Mouse (Mus musculus) forebrain, embryonic 14.5 days (tissue): ENCODE measurements around the gene Camk1g. TPM values are rescaled to one million over a fixed set of nuclear protein-coding genes. Genes with fewer than 3 reads are reported as not detected.

Experiments used
- ATAC-seq: fragments of 200-750 bp; cut with Nextera tagmentation; 2 replicates; pipeline ENCODE4 v1.8.0; 2017; ENCODE audit warnings: mild to moderate bottlenecking, moderate library complexity
- DNase-seq: peaks from one replicate; pipeline ENCODE4 v3.0.0-alpha.2; 2015; ENCODE audit warnings: low spot score
- H3K27ac ChIP-seq: fragments of 300-500 bp; sonication (generic); 2 replicates; pipeline ENCODE4 v1.5.1; 2014; ENCODE audit warnings: low read depth, mild to moderate bottlenecking, control low read depth, low read length, moderate library complexity
- H3K27me3 ChIP-seq: fragments of 300-500 bp; sonication (generic); replicated peaks from 2 replicates; pipeline ENCODE4 v1.6.1; 2014; ENCODE audit warnings: low read length, control low read depth, mixed read lengths; ENCODE audit not compliant: control insufficient read depth, insufficient read depth
- H3K36me3 ChIP-seq: fragments of 300-500 bp; sonication (generic); 2 replicates; pipeline ENCODE4 v1.6.1; 2014; ENCODE audit warnings: low read length, control low read depth; ENCODE audit not compliant: control insufficient read depth, insufficient read depth
- H3K4me1 ChIP-seq: fragments of 300-500 bp; sonication (generic); 2 replicates; pipeline ENCODE4 v1.6.1; 2014; ENCODE audit warnings: antibody characterized with exemption, low read length, control low read depth; ENCODE audit not compliant: control insufficient read depth, insufficient read depth
- H3K4me2 ChIP-seq: fragments of 300-500 bp; sonication (generic); 2 replicates; pipeline ENCODE4 v1.6.1; 2014; ENCODE audit warnings: mild to moderate bottlenecking, control low read depth, low read length
- H3K4me3 ChIP-seq: fragments of 300-500 bp; sonication (generic); 2 replicates; pipeline ENCODE4 v1.5.1; 2014; ENCODE audit warnings: low read depth, low read length, control low read depth
- H3K9ac ChIP-seq: fragments of 300-500 bp; sonication (generic); 2 replicates; pipeline ENCODE4 v1.6.1; 2014; ENCODE audit warnings: mild to moderate bottlenecking, low read length, control low read depth, moderate library complexity
- H3K9me3 ChIP-seq: fragments of 300-500 bp; sonication (generic); replicated peaks from 2 replicates; pipeline ENCODE4 v1.6.1; 2016; ENCODE audit warnings: low read length, control low read depth, mixed read lengths; ENCODE audit not compliant: control insufficient read depth
- WGBS: fragments of 180-500 bp; shearing (Covaris S2); extraction: QIAGEN DNeasy Blood & Tissue Kit; methylation state at CpG from one replicate; pipeline ENCODE4 v1.1.7; 2014; 5-methylcytosine and 5-hydroxymethylcytosine counted together
- polyA plus RNA-seq: library from polyadenylated mRNA; unstranded; fragments of >200 nt; fragmentation: Nextera tagmentation; extraction: Ambion mirVana; gene quantifications from 2 replicates; pipeline ENCODE4 v1.2.1, GENCODE M21; 2014

Camk1g gene
- polyA plus RNA-seq, 1 experiment from 2014 or later: 36.1 TPM

- Histone ChIP-seq H3K9me3 (no peaks in the 10 kb centered on the region), H3K27me3 (no peaks in the 10 kb centered on the region), H3K36me3 (peaks cover 33% of the 10 kb centered on the region), H3K4me2 (no peak overlapping the region), H3K4me1 (no peaks in the 10 kb centered on the region), H3K4me3 (no peak overlapping the region), H3K27ac (no peak overlapping the region), H3K9ac (no peak overlapping the region)
- DNase-seq (no peak), ATAC-seq (no peak)
- WGBS: 95% methylated on average over 7 of the region's 7 CpGs
These were observed 8.0 kb downstream of the Camk1g start for GRCm38 (mm10) chr1:193362078-193362477.

GRCm38 (mm10) chr1:193361181-193361580 is 8.9 kb downstream of the Camk1g start:
- 38% methylated on average over 6 of the region's 6 CpGs for whole genome bisulfite sequencing

GRCm38 (mm10) chr1:193359199-193359598 is 10.9 kb downstream of the Camk1g start:
- Histone ChIP-seq H3K36me3 (peaks cover 53% of the 10 kb centered on the region), H3K4me2 (no peak overlapping the region)

More at GRCm38 (mm10) chr1:193361181-193361580, 8.9 kb downstream of the Camk1g start:
- Histone ChIP-seq H3K4me1 (no peaks in the 10 kb centered on the region), H3K4me2 (no peak overlapping the region), H3K36me3 (peaks cover 38% of the 10 kb centered on the region), H3K27me3 (no peaks in the 10 kb centered on the region), H3K27ac (no peak overlapping the region), H3K4me3 (no peak overlapping the region), H3K9ac (no peak overlapping the region), H3K9me3 (no peaks in the 10 kb centered on the region)
- ATAC-seq: no peak
- DNase-seq: no peak

GRCm38 (mm10) chr1:193351583-193351982 is 18.5 kb downstream of the Camk1g start:
- H3K27ac ChIP-seq: no peak overlapping the region
- H3K4me1 ChIP-seq: no peaks in the 10 kb centered on the region
- DNase-seq (no peak), ATAC-seq (no peak)
- 88% methylated on average over 3 of the region's 3 CpGs for WGBS
- H3K4me2 ChIP-seq: no peak overlapping the region
- H3K36me3 ChIP-seq: peaks cover 61% of the 10 kb centered on the region
- H3K9me3 ChIP-seq: no peaks in the 10 kb centered on the region
- H3K27me3 ChIP-seq: no peaks in the 10 kb centered on the region
- no peak overlapping the region for H3K9ac ChIP-seq
- no peak overlapping the region for H3K4me3 ChIP-seq

More at GRCm38 (mm10) chr1:193359199-193359598, 10.9 kb downstream of the Camk1g start:
- H3K9me3 ChIP-seq: no peaks in the 10 kb centered on the region
- 72% methylated on average over 3 of the region's 3 CpGs for WGBS
- no peak overlapping the region for H3K4me3 ChIP-seq
- no peak overlapping the region for H3K27ac ChIP-seq
- H3K27me3 ChIP-seq: no peaks in the 10 kb centered on the region
- no peak overlapping the region for H3K9ac ChIP-seq
- ATAC-seq: no peak
- no peaks in the 10 kb centered on the region for H3K4me1 ChIP-seq
- no peak for DNase-seq

GRCm38 (mm10) chr1:193350546-193350801 is 19.6 kb downstream of the Camk1g start:
- no peak for DNase-seq
- H3K9me3 ChIP-seq: no peaks in the 10 kb centered on the region
- no peak overlapping the region for H3K9ac ChIP-seq
- no peak overlapping the region for H3K27ac ChIP-seq
- peaks cover 53% of the 10 kb centered on the region for H3K36me3 ChIP-seq
- H3K4me1 ChIP-seq: no peaks in the 10 kb centered on the region
- ATAC-seq: no peak
- no peaks in the 10 kb centered on the region for H3K27me3 ChIP-seq
- 88% methylated on average over 2 of the region's 2 CpGs for WGBS
- no peak overlapping the region for H3K4me2 ChIP-seq
- H3K4me3 ChIP-seq: no peak overlapping the region

GRCm38 (mm10) chr1:193349702-193350545 is 20.2 kb downstream of the Camk1g start:
- Histone ChIP-seq H3K4me3 (no peak overlapping the region), H3K9ac (no peak overlapping the region), H3K9me3 (no peaks in the 10 kb centered on the region), H3K27me3 (no peaks in the 10 kb centered on the region), H3K4me2 (no peak overlapping the region), H3K27ac (no peak overlapping the region), H3K4me1 (no peaks in the 10 kb centered on the region), H3K36me3 (peaks cover 49% of the 10 kb centered on the region)
- 86% methylated on average over 10 of the region's 10 CpGs for WGBS
- ATAC-seq (no peak), DNase-seq (no peak)

- Histone ChIP-seq H3K4me3 (no peak overlapping the region), H3K9ac (no peak overlapping the region), H3K4me2 (no peak overlapping the region), H3K4me1 (no peaks in the 10 kb centered on the region), H3K27me3 (no peaks in the 10 kb centered on the region), H3K27ac (no peak overlapping the region), H3K36me3 (peaks cover 39% of the 10 kb centered on the region), H3K9me3 (no peaks in the 10 kb centered on the region)
- DNase-seq (no peak), ATAC-seq (no peak)
- 90% methylated on average over 9 of the region's 9 CpGs for WGBS
These were observed 21.7 kb downstream of the Camk1g start for GRCm38 (mm10) chr1:193348261-193348962.

GRCm38 (mm10) chr1:193346908-193347307 is 23.2 kb downstream of the Camk1g start:
- DNase-seq (no peak), ATAC-seq (no peak)
- Histone ChIP-seq H3K4me1 (no peaks in the 10 kb centered on the region), H3K9ac (no peak overlapping the region), H3K27me3 (no peaks in the 10 kb centered on the region), H3K27ac (no peak overlapping the region), H3K4me3 (no peak overlapping the region), H3K36me3 (peaks cover 29% of the 10 kb centered on the region), H3K4me2 (no peak overlapping the region), H3K9me3 (no peaks in the 10 kb centered on the region)
- WGBS: 77% methylated on average over 3 of the region's 3 CpGs

GRCm38 (mm10) chr1:193344976-193345375 is 25.1 kb downstream of the Camk1g start:
- no peaks in the 10 kb centered on the region for H3K27me3 ChIP-seq
- 19% methylated on average over 2 of the region's 2 CpGs for WGBS
- H3K4me2 ChIP-seq: no peak overlapping the region
- peaks cover 19% of the 10 kb centered on the region for H3K36me3 ChIP-seq
- DNase-seq: no peak
- H3K9ac ChIP-seq: no peak overlapping the region
- no peak overlapping the region for H3K4me3 ChIP-seq
- no peaks in the 10 kb centered on the region for H3K9me3 ChIP-seq
- no peak for ATAC-seq
- no peaks in the 10 kb centered on the region for H3K4me1 ChIP-seq
- no peak overlapping the region; the same call in 1 of the 2 replicates for H3K27ac ChIP-seq
